Mouse (Mus musculus) brain, embryonic 14.5 days (tissue): ENCODE data around the gene Npas3. TPM values are rescaled to one million over a fixed set of nuclear protein-coding genes. Genes with fewer than 3 reads are reported as not detected.

Source experiments
- DNase-seq: peaks from one replicate; pipeline ENCODE4 v3.0.0-alpha.2; 2011; ENCODE audit warnings: low read depth
- CTCF ChIP-seq: fragments of 200-500 bp; IDR thresholded peaks from 2 replicates; pipeline ENCODE4 v1.5.1; 2012; ENCODE audit warnings: inconsistent platforms, mild to moderate bottlenecking, moderate library complexity, borderline replicate concordance; ENCODE audit not compliant: insufficient read depth, insufficient read length; ENCODE audit errors: extremely low read depth
- POLR2A ChIP-seq: fragments of 200-500 bp; IDR thresholded peaks from 2 replicates; pipeline ENCODE4 v1.6.1; 2012; ENCODE audit warnings: mild to moderate bottlenecking, inconsistent platforms, borderline replicate concordance; ENCODE audit not compliant: poor library complexity, insufficient read depth, insufficient read length, severe bottlenecking; ENCODE audit errors: extremely low read depth
- polyA plus RNA-seq: library from polyadenylated mRNA; depleted of rRNA; stranded (reverse); fragments of >200 nt; gene quantifications from 2 replicates; pipeline ENCODE4 v1.2.3, GENCODE M21; 2012; rRNA removed

Gene Npas3
- polyA plus RNA-seq = 20.4 and 34.2 TPM in 2 replicates

- peak; percentile 36 for TF ChIP-seq POLR2A
- TF ChIP-seq CTCF = no peak
- peak; percentile 95 for DNase-seq
Observed at GRCm38 (mm10) chr12:53248101-53248727, at the start of gene Npas3. TSS of gene Npas3 (plus strand) at chr12:53248677.

- no peak for TF ChIP-seq POLR2A
- TF ChIP-seq CTCF = no peak
- no peak for DNase-seq
Observed at GRCm38 (mm10) chr12:53217141-53217540, 31.3 kb upstream of the Npas3 start.

GRCm38 (mm10) chr12:53222742-53223141 is 25.7 kb upstream of the Npas3 start:
- TF ChIP-seq CTCF (peak; percentile 44; the same call in 1 of the 2 replicates), POLR2A (no peak)
- no peak for DNase-seq

- TF ChIP-seq CTCF (no peak), POLR2A (no peak)
- no peak for DNase-seq
Observed at GRCm38 (mm10) chr12:53227356-53227755, 21.1 kb upstream of the Npas3 start.

GRCm38 (mm10) chr12:53229419-53229818 is 19.1 kb upstream of the Npas3 start:
- TF ChIP-seq CTCF = no peak
- no peak for TF ChIP-seq POLR2A
- no peak for DNase-seq

GRCm38 (mm10) chr12:53246181-53246580 is 2.3 kb upstream of the Npas3 start:
- DNase-seq = no peak
- TF ChIP-seq POLR2A (no peak), CTCF (no peak)

- TF ChIP-seq CTCF (no peak), POLR2A (no peak)
- DNase-seq = peak; percentile 75
Observed at GRCm38 (mm10) chr12:53246581-53247490, 1.6 kb upstream of the Npas3 start.

- no peak for DNase-seq
- no peak for TF ChIP-seq POLR2A
- no peak for TF ChIP-seq CTCF
Observed at GRCm38 (mm10) chr12:53247491-53248035, 914 bp upstream of the Npas3 start.

GRCm38 (mm10) chr12:53248796-53249195 is 319 bp downstream of the Npas3 start:
- DNase-seq = peak; percentile 65
- no peak for TF ChIP-seq CTCF
- TF ChIP-seq POLR2A = no peak

- peak; percentile 88 for DNase-seq
Observed at GRCm38 (mm10) chr12:53251701-53252181, 3.3 kb downstream of the Npas3 start.

GRCm38 (mm10) chr12:53252213-53252571 is 3.7 kb downstream of the Npas3 start:
- peak; percentile 85 for DNase-seq
- TF ChIP-seq POLR2A = no peak
- no peak for TF ChIP-seq CTCF

More at GRCm38 (mm10) chr12:53251701-53252181, 3.3 kb downstream of the Npas3 start:
- TF ChIP-seq POLR2A = no peak
- no peak for TF ChIP-seq CTCF

GRCm38 (mm10) chr12:53252572-53253422 is 4.3 kb downstream of the Npas3 start:
- DNase-seq = peak; percentile 62

GRCm38 (mm10) chr12:53253461-53254159 is 5.1 kb downstream of the Npas3 start:
- peak; percentile 90 for DNase-seq
- TF ChIP-seq CTCF (no peak), POLR2A (peak; percentile 37; the same call in 1 of the 2 replicates)

More at GRCm38 (mm10) chr12:53252572-53253422, 4.3 kb downstream of the Npas3 start:
- TF ChIP-seq POLR2A = peak; percentile 48; the same call in 1 of the 2 replicates
- TF ChIP-seq CTCF = peak; percentile 12; the same call in 1 of the 2 replicates
